Mouse (Mus musculus): ENCODE results near the gene Ucp3.

DNA sequence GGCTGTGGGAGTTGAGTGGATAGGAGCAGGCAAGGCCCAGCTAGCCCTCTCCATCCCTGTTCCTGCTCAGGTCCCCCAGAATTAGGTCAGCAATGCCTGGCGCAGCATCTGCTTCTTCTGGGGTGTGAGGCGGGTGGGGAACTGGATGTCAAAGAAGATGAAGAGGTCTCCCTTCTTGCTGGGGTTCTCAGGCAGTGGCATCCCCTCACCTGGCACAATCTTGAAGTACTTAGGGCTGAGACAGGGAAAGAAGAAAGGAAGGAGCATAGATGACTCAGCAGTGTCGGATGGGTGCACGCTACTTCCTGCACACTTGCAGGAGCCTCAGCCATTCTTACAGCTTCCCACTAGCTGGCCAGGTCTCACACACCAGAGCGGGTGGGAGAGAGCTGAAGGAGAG is 30.3 kb downstream of the Ucp3 start:
- no peak for TF ChIP-seq CTCF (IDR thresholded peaks at IDR 0.05; ENCODE audit: control insufficient read depth, insufficient read depth, insufficient replicate concordance, low read depth, low read length)
- TF ChIP-seq POLR2A (IDR thresholded peaks at IDR 0.05; ENCODE audit: control insufficient read depth, low read depth, low read length): no peak
